Mouse (Mus musculus) lung, postnatal 10 days (tissue): ENCODE results near the gene Fam155a.
A peak's percentile ranks its signal among the peaks of the same experiment; 100 is the strongest.
"Not testable (repeated sequence)": the region's sequence is repeated elsewhere in the genome, so short reads cannot be mapped to it uniquely, and the experiment has no call there.

ENCODE experiments used
- DNase-seq: peaks from one replicate; pipeline ENCODE4 v3.0.0; 2021

Gene Fam155a

GRCm38 (mm10) chr8:9393246-9393645, 377.7 kb downstream of the Fam155a start:
- no peak for DNase-seq

DNA sequence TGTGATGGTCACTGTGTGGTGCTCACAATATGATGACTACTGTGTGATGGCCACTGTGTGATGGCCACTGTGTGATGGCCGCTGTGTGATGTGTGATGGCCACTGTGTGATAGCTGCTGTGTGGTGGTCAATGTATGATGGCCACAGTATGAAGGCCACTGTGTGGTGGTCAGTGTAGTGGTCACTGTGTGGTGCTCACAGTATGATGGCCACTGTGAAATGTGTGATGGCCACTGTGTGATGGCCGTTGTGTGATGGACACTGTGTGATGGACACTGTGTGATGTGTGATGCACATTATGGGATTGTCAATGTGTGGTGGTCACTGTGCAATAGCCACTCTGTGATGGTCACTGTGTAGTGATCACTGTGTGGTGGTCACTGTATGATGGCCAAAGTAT, 380.7 kb downstream of the Fam155a start:
- DNase-seq = not testable (repeated sequence)

- no peak for DNase-seq
Measured at GRCm38 (mm10) chr8:9369201-9369600, 401.8 kb downstream of the Fam155a start.

- no peak for DNase-seq
Measured at GRCm38 (mm10) chr8:9367721-9368120, 403.2 kb downstream of the Fam155a start.

DNA sequence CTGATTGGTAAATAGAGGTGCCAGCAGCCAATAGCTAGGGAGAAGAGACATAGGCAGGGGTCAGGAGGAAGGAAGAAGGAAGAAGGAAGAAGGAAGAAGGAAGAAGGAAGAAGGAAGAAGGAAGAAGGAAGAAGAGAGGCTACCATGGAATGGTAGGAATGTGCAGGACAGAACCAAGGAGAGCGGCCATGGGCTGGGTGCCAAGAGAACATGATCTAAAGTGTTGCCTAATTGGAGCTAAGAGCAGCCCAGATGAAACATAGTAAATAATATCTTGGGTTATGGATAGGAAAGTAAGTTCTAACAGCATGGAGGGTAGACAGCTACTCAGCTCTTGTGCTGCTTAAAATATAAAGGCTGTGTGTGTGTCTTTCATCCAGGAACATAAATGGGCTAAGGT, 405.6 kb downstream of the Fam155a start:
- peak; percentile 5 for DNase-seq

GRCm38 (mm10) chr8:9348523-9349135, 422.3 kb downstream of the Fam155a start:
- DNase-seq = peak; percentile 37

GRCm38 (mm10) chr8:9347163-9347562, 423.8 kb downstream of the Fam155a start:
- no peak for DNase-seq

DNA sequence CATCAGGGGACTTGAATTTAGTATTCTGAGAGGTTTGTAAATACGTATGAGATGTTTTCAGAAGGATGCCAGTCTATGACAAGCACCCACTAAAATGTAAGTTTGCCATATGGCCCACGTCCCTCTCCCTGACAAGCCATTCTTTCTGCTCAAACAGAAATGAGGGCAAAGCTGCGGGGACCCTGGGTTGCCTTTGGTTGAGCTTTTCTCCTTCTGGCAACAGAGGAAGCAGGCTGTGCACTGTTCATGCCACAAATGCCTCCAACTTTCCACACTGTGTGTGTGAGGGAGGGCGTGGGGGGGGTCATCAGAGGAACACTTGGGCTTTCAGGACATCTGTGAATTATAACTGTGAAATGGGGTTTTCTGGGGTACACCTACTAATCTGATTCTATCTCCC, 426.8 kb downstream of the Fam155a start:
- DNase-seq = no peak

- DNase-seq = no peak
Measured at GRCm38 (mm10) chr8:9342998-9343397, 428.0 kb downstream of the Fam155a start.

- DNase-seq = no peak
Measured at GRCm38 (mm10) chr8:9342593-9342992, 428.4 kb downstream of the Fam155a start.

DNA sequence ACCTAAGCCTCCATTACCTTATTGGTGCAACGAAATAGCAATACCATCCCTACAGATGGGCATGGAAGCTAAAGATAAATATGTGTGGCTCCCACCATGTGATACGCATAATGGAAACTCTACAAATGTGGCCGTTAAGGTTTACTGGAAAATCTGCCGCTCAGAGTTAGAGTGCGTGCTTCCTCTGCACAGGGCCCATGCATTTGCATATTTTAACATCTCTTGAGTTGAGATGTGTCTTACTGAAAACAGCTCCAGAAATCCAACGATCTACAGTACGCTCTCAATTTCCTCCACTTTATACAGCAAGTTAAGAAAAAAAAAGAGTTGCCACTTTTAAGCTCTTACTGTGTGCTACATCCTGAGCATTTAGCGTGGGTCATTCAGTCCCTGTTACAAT, 433.1 kb downstream of the Fam155a start:
- no peak for DNase-seq

DNA sequence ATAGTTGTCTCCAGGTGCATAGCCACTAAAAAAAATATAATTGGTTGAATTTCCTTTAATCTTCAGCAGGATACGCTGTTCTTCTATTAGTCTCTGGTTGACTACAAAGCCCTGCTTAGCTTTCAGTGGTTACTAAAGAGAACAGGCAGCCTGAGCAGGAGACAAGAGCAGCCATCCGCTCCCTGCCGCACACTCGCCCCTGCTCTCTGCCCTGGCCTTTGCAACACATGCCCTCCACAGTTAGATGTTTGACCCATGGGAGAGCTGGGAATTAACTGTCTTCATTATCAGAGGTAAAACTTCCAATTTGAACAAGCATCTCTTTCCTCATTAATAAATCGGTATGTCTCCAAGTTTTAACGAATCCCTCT, 435.0 kb downstream of the Fam155a start:
- DNase-seq = no peak

GRCm38 (mm10) chr8:9335285-9335932, 435.6 kb downstream of the Fam155a start:
- no peak for DNase-seq

DNA sequence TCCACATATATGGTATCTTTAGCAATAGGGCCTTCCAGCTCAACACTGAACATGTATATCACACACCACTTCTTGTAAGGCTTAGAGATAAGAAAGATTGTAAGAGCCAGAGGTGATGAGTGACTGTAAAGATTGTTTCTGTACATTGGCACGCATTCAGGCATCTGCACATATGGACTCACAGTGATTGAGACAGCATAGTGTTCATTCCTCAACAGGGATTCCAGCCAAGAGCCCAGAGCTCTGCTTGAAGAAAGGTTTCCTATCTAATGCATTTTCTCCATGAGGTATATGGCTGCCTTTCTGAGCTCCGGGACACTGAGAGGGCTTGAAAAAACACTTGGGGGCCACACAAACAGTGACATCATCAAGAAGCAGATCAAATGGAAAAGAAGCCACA, 438.2 kb downstream of the Fam155a start:
- DNase-seq = no peak

DNA sequence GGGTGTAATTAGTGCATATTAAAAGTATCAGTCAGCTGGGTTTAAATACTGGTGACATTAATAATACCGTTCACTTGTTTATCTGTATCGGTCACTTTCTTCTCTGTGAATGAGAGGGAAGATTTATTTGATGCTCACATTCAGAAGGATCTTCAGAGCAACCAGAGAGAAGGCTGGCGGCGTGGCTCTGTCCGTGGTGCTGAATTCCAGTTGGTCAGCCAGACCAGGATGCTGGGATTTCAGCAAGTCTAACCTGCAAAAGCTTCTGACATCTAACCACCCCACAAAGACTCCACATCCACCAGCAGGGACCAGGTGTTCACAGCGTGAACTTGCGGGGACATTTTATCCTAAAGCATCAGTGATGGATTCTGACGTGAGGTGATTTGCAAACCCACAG, 461.5 kb downstream of the Fam155a start:
- DNase-seq = peak; percentile 20

DNA sequence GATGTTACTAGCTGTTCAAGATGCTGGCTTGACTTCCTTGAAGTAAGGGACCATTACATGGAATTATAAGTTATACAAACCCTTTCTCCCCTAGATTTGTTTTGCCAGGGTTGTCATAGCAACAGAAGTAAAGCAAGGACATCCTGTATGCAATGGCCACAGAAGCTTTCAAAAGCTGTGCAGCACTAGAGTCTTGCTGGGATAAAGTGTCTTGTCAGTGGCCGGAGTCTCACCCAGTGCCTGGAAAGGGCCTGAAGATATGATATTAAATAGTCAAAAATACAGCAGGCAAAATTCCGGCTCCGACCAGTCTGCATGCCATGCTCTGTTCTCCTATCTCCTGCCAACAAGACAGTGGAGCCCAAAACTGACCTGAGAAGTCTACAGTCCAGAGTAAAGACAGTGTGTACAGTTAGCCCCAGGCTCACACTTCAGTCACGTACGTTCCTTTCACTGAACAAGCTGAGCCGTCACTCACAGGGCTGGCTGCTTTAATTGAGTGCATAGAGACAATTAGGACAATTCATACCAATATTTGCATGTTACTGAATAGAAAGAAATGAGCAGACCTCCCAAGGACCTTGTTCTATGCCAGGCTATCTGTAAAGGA, 467.3 kb downstream of the Fam155a start:
- no peak for DNase-seq

- DNase-seq = no peak
Measured at GRCm38 (mm10) chr8:9295046-9295445, 475.9 kb downstream of the Fam155a start.

DNA sequence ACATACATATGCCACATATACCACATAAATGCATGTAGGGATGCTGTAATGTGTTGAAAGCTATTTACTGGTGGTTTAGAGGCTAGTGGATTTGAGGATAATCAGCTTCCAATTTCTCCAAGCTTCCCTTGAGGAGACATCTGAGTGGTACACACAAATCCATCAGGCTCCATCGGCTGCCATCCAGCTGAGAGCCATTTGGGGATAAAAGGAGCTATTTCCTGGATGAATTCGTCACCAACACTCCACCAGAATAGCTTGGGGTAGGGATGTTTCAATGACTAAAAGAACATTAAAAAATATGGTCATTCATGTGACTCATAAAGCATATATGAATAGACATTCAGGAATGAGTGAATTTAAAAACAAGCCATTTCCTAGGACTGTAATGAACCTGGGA, 478.4 kb downstream of the Fam155a start:
- no peak for DNase-seq

GRCm38 (mm10) chr8:9288015-9288729, 482.8 kb downstream of the Fam155a start:
- no peak for DNase-seq

- no peak for DNase-seq
Measured at GRCm38 (mm10) chr8:9274117-9274516, 496.8 kb downstream of the Fam155a start.

GRCm38 (mm10) chr8:9264378-9264777, 506.6 kb downstream of the Fam155a start:
- no peak for DNase-seq

DNA sequence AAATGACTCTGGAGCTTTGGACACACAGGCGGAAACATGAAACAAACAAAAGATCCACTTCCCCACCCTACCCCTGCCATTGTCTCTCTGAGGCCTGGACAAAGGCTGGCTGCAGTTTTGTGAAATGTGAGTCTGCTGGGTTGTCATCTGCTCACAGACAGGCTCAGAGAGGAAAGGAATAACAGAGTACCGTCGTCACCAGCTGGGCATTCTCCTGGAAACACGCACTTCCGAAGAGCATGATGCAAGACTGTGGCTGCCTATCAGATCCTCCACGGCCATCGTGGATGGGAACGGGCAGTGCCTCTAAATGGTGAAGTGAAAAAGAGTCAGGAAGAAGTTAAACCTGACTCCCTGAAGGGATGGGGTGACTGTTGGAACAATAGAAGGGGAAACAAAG, 509.4 kb downstream of the Fam155a start:
- DNase-seq = peak; percentile 30

GRCm38 (mm10) chr8:9255316-9255715, 515.6 kb downstream of the Fam155a start:
- no peak for DNase-seq

- no peak for DNase-seq
Measured at GRCm38 (mm10) chr8:9252991-9253390, 518.0 kb downstream of the Fam155a start.
